Mouse (Mus musculus) small intestine, adult 2 months (tissue): ENCODE measurements at regions not wholly inside any gene's neighbourhood (a gene's known extent, or its start where the extent isn't known, plus 50 kb on each side); places are given as distances from the start of the nearest gene placed in this dataset.

Experiments used
- H3K27ac ChIP-seq: fragments of 200-500 bp; 2 replicates; pipeline ENCODE4 v1.5.1; 2012; ENCODE audit warnings: low read depth, low read length, control low read depth, inconsistent platforms; ENCODE audit not compliant: insufficient read depth
- H3K27me3 ChIP-seq: fragments of 200-500 bp; 2 replicates; pipeline ENCODE4 v1.6.1; 2012; ENCODE audit warnings: mild to moderate bottlenecking, moderate library complexity, low read length, inconsistent platforms; ENCODE audit not compliant: control insufficient read depth, insufficient read depth
- H3K36me3 ChIP-seq: fragments of 200-500 bp; 2 replicates; pipeline ENCODE4 v1.6.1; 2012; ENCODE audit warnings: mild to moderate bottlenecking, low read length, control low read depth, inconsistent platforms; ENCODE audit not compliant: control insufficient read depth, insufficient read depth
- H3K4me1 ChIP-seq: fragments of 200-500 bp; 2 replicates; pipeline ENCODE4 v1.6.1; 2012; ENCODE audit warnings: low read length, inconsistent platforms, mixed read lengths; ENCODE audit not compliant: control insufficient read depth, insufficient read depth, insufficient read length
- H3K4me3 ChIP-seq: fragments of 200-500 bp; 2 replicates; pipeline ENCODE4 v1.5.1; 2012; ENCODE audit warnings: low read depth, mild to moderate bottlenecking, control low read depth, inconsistent platforms, low read length, moderate library complexity
- CTCF ChIP-seq: fragments of 200-500 bp; IDR thresholded peaks from 2 replicates; pipeline ENCODE4 v1.5.1; 2012; ENCODE audit warnings: low read depth, mild to moderate bottlenecking, control low read depth, inconsistent platforms, low read length, moderate library complexity, mixed read lengths; ENCODE audit not compliant: insufficient replicate concordance, insufficient read length; ENCODE audit errors: extremely low read depth
- POLR2A ChIP-seq: fragments of 200-500 bp; IDR thresholded peaks from 2 replicates; pipeline ENCODE4 v1.6.1; 2012; ENCODE audit warnings: low read depth, mild to moderate bottlenecking, control low read depth, inconsistent platforms, low read length, moderate library complexity
- WGBS: fragments of 180-500 bp; shearing (Covaris S2); methylation state at CpG from one replicate; pipeline ENCODE4 v1.1.7; 2018; 5-methylcytosine and 5-hydroxymethylcytosine counted together

DNA sequence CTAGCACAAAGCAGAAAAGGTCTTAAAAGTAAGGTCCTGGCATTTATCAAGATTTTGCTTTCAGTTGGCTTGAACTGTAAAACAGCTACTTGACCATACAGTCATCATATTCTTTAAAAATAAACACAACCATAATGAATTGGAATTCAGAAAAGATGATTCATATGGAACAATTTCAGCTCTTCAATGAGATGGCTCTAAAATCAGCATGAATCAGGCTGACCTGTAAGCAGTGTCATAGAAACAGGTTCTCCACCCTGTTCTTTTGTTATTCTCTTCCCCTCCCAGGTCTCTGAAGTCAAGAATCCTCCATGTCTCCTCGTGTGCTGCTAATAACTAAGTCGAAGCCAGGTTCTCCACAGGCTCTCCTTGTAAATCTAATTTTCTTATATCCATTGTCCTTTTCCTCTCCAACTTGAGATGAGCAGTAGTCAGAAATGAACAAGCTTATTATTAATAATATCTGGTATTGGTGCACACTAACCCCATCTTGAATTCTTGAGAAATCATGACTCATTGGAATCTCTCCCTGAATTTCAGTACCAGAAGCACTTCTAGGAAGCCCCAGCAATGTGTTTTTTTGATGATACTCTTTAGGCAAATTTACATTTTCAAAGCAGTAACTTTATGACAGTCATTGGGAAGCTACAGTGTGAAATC, 1113.7 kb upstream of the Zeb2 start:
- TF ChIP-seq POLR2A (no peak), CTCF (no peak)
- WGBS, result 60% methylated on average over 2 of the region's 2 CpGs
- no peaks in the 10 kb centered on the region for H3K27me3 ChIP-seq

GRCm38 (mm10) chr2:46218336-46218957, 1101.3 kb upstream of the Zeb2 start:
- Histone ChIP-seq H3K27ac (no peak overlapping the region), H3K4me3 (no peak overlapping the region), H3K4me1 (no peaks in the 10 kb centered on the region), H3K27me3 (no peaks in the 10 kb centered on the region), H3K36me3 (no peaks in the 10 kb centered on the region)
- WGBS, result 89% methylated on average over 7 of the region's 7 CpGs
- TF ChIP-seq POLR2A (no peak), CTCF (no peak)

More for the DNA sequence above, 1113.7 kb upstream of the Zeb2 start:
- no peak overlapping the region for H3K4me3 ChIP-seq
- H3K27ac ChIP-seq, result no peak overlapping the region
- H3K36me3 ChIP-seq, result no peaks in the 10 kb centered on the region
- H3K4me1 ChIP-seq, result no peaks in the 10 kb centered on the region

- H3K36me3 ChIP-seq, result no peaks in the 10 kb centered on the region
- TF ChIP-seq POLR2A, result no peak
- WGBS, result 57% methylated on average over 1 of the region's 1 CpGs
- no peaks in the 10 kb centered on the region for H3K27me3 ChIP-seq
- H3K4me1 ChIP-seq, result no peaks in the 10 kb centered on the region
- no peak overlapping the region for H3K4me3 ChIP-seq
- no peak overlapping the region for H3K27ac ChIP-seq
Observed at GRCm38 (mm10) chr2:46199341-46199740, 1082.1 kb upstream of the Zeb2 start.

DNA sequence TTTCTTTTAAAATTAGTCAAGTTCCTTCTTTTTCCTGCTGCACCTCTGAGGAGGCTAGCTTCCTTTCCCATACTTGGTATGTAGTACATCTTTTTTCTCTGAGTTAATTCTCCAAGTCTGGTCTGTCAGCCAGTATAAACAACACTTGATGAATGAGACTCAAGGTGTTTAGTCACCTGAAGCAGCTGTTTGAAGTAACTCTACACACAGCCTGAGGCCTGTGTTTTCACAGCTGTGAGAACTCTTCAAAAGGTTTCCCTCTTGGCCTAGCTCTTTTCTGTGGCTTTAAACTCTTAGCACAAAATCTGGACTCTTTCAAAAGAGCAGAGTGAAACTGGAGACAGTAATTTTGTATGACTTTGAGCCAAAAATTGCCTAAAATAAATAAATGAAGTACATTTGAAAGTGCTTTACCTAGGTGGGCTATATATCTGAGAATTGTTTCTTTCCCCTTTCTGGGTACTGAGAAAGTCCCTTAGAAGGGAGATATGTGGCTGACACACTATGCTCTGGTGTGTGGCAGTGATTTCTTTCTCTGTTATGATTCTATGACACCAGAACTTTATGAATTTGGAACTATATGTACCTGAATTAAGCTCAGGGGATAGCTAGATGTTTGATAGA, 1070.2 kb upstream of the Zeb2 start:
- no peak for TF ChIP-seq POLR2A
- TF ChIP-seq CTCF, result no peak

GRCm38 (mm10) chr2:46183241-46183640, 1066.0 kb upstream of the Zeb2 start:
- no peak overlapping the region for H3K27ac ChIP-seq

More for the DNA sequence above, 1070.2 kb upstream of the Zeb2 start:
- Histone ChIP-seq H3K4me3 (no peak overlapping the region), H3K27ac (no peak overlapping the region), H3K27me3 (no peaks in the 10 kb centered on the region), H3K4me1 (no peaks in the 10 kb centered on the region), H3K36me3 (no peaks in the 10 kb centered on the region)

GRCm38 (mm10) chr2:46179741-46180140, 1062.5 kb upstream of the Zeb2 start:
- TF ChIP-seq CTCF (no peak), POLR2A (no peak)
- no peak overlapping the region for H3K27ac ChIP-seq
- WGBS, result 47% methylated on average over 4 of the region's 4 CpGs
- H3K36me3 ChIP-seq, result no peaks in the 10 kb centered on the region
- H3K4me1 ChIP-seq, result no peaks in the 10 kb centered on the region
- no peak overlapping the region for H3K4me3 ChIP-seq
- no peaks in the 10 kb centered on the region for H3K27me3 ChIP-seq

More at GRCm38 (mm10) chr2:46183241-46183640, 1066.0 kb upstream of the Zeb2 start:
- no peaks in the 10 kb centered on the region for H3K27me3 ChIP-seq
- 77% methylated on average over 2 of the region's 2 CpGs for WGBS
- no peak overlapping the region for H3K4me3 ChIP-seq
- no peaks in the 10 kb centered on the region for H3K4me1 ChIP-seq
- TF ChIP-seq POLR2A, result no peak
- no peak for TF ChIP-seq CTCF
- no peaks in the 10 kb centered on the region for H3K36me3 ChIP-seq

- Histone ChIP-seq H3K27ac (no peak overlapping the region), H3K36me3 (no peaks in the 10 kb centered on the region), H3K27me3 (no peaks in the 10 kb centered on the region), H3K4me3 (no peak overlapping the region), H3K4me1 (no peaks in the 10 kb centered on the region)
- 44% methylated on average over 1 of the region's 1 CpGs for WGBS
- TF ChIP-seq POLR2A (no peak), CTCF (no peak)
Observed at GRCm38 (mm10) chr2:46168488-46168887, 1051.3 kb upstream of the Zeb2 start.
